Mouse (Mus musculus) brain, embryonic 14.5 days (tissue): ENCODE data around the gene Ice1.

Source experiments
- CTCF ChIP-seq: fragments of 200-500 bp; IDR thresholded peaks from 2 replicates; pipeline ENCODE4 v1.5.1; 2012; ENCODE audit warnings: inconsistent platforms, mild to moderate bottlenecking, moderate library complexity, borderline replicate concordance; ENCODE audit not compliant: insufficient read depth, insufficient read length; ENCODE audit errors: extremely low read depth
- POLR2A ChIP-seq: fragments of 200-500 bp; IDR thresholded peaks from 2 replicates; pipeline ENCODE4 v1.6.1; 2012; ENCODE audit warnings: mild to moderate bottlenecking, inconsistent platforms, borderline replicate concordance; ENCODE audit not compliant: poor library complexity, insufficient read depth, insufficient read length, severe bottlenecking; ENCODE audit errors: extremely low read depth

GRCm38 (mm10) chr13:70637662-70638291, 343 bp upstream of the Ice1 start:
- TF ChIP-seq CTCF (peak; percentile 52), POLR2A (peak; percentile 68; the same call in 1 of the 2 replicates)
